Mouse (Mus musculus) MEL (cell line): ENCODE measurements at regions not wholly inside any gene's neighbourhood (a gene's known extent, or its start where the extent isn't known, plus 50 kb on each side); places are given as distances from the start of the nearest gene placed in this dataset.

Experiments
- DNase-seq: peaks from one replicate; pipeline ENCODE4 v3.0.0; 2011; ENCODE audit warnings: low read depth, low spot score
- H3K27ac ChIP-seq: 2 replicates; pipeline ENCODE4 v1.5.1; 2012; ENCODE audit warnings: low read depth, mild to moderate bottlenecking, control low read depth, low read length, moderate library complexity; ENCODE audit not compliant: control insufficient read depth
- H3K27me3 ChIP-seq, 2 experiments: fragments of 150-350 bp in 1 of 2; sonication (generic) in 1 of 2; 2 replicates each; pipeline ENCODE4 v1.6.1; 2012; ENCODE audit warnings: low read length in 2 of 2, mild to moderate bottlenecking in 2 of 2, improper control_type of control experiment in 1 of 2, moderate library complexity in 1 of 2; ENCODE audit not compliant: insufficient read depth in 2 of 2, control insufficient read depth in 1 of 2
- H3K36me3 ChIP-seq, 2 experiments: 2 replicates each; pipeline ENCODE4 v1.6.1; 2012 to 2014; ENCODE audit warnings: low read length in 2 of 2, improper control_type of control experiment in 1 of 2, inconsistent platforms in 1 of 2, mild to moderate bottlenecking in 1 of 2; ENCODE audit not compliant: insufficient read depth in 2 of 2, control insufficient read depth in 1 of 2
- H3K4me1 ChIP-seq, 2 experiments: fragments of 150-350 bp in 1 of 2; sonication (generic) in 1 of 2; 2 replicates each; pipeline ENCODE4 v1.6.1; 2012; ENCODE audit warnings: low read length in 2 of 2, improper control_type of control experiment in 1 of 2, mild to moderate bottlenecking in 1 of 2; ENCODE audit not compliant: insufficient read depth in 2 of 2, control insufficient read depth in 1 of 2
- H3K4me3 ChIP-seq, 2 experiments: fragments of 150-350 bp in 1 of 2; sonication (generic) in 1 of 2; 2 replicates each; pipeline ENCODE4 v1.5.1; 2012; ENCODE audit warnings: low read depth in 2 of 2, low read length in 2 of 2, mild to moderate bottlenecking in 2 of 2, moderate library complexity in 2 of 2, control low read depth in 1 of 2, improper control_type of control experiment in 1 of 2; ENCODE audit not compliant: control insufficient read depth in 1 of 2, insufficient read depth in 1 of 2
- H3K79me2 ChIP-seq: 2 replicates; pipeline ENCODE4 v1.6.1; 2012; ENCODE audit warnings: mild to moderate bottlenecking, low read length, moderate library complexity; ENCODE audit not compliant: control insufficient read depth, poor library complexity, insufficient read depth
- H3K9ac ChIP-seq: 2 replicates; pipeline ENCODE4 v1.6.1; 2012; ENCODE audit warnings: low read depth, mild to moderate bottlenecking, control low read depth, low read length, moderate library complexity; ENCODE audit not compliant: control insufficient read depth, poor library complexity, severe bottlenecking
- H3K9me3 ChIP-seq: fragments of 150-350 bp; sonication (generic); replicated peaks from 2 replicates; pipeline ENCODE4 v1.6.1; 2012; ENCODE audit warnings: mild to moderate bottlenecking, low read length, improper control_type of control experiment, moderate library complexity; ENCODE audit not compliant: insufficient read depth
- BHLHE40 ChIP-seq: IDR thresholded peaks from 2 replicates; pipeline ENCODE4 v1.6.1; 2012; ENCODE audit warnings: low read depth, mild to moderate bottlenecking, inconsistent platforms, low read length, improper control_type of control experiment, borderline replicate concordance
- CHD1 ChIP-seq: IDR thresholded peaks from 2 replicates; pipeline ENCODE4 v1.6.1; 2012; ENCODE audit warnings: low read depth, mild to moderate bottlenecking, inconsistent platforms, low read length, improper control_type of control experiment
- CHD2 ChIP-seq: IDR thresholded peaks from 2 replicates; pipeline ENCODE4 v1.6.1; 2011; ENCODE audit warnings: low read length, improper control_type of control experiment
- ELF1 ChIP-seq: IDR thresholded peaks from 2 replicates; pipeline ENCODE4 v1.6.1; 2014; ENCODE audit warnings: low read depth, mild to moderate bottlenecking, inconsistent platforms, low read length, improper control_type of control experiment, moderate library complexity
- EP300 ChIP-seq, 2 experiments: IDR thresholded peaks; 2 replicates each; pipeline ENCODE4 v1.6.1; 2011; ENCODE audit warnings: improper control_type of control experiment in 2 of 2, low read length in 2 of 2, low read depth in 1 of 2, mild to moderate bottlenecking in 1 of 2
- ETS1 ChIP-seq: IDR thresholded peaks from 2 replicates; pipeline ENCODE4 v1.6.1; 2012; ENCODE audit warnings: low read depth, mild to moderate bottlenecking, inconsistent platforms, low read length, improper control_type of control experiment, moderate library complexity
- GABPA ChIP-seq: IDR thresholded peaks from 2 replicates; pipeline ENCODE4 v1.6.1; 2012; ENCODE audit warnings: low read depth, mild to moderate bottlenecking, inconsistent platforms, low read length, improper control_type of control experiment, moderate library complexity
- GATA1 ChIP-seq: IDR thresholded peaks from 2 replicates; pipeline ENCODE4 v1.6.1; 2011; ENCODE audit warnings: low read depth, low read length, improper control_type of control experiment
- JUND ChIP-seq: IDR thresholded peaks from 2 replicates; pipeline ENCODE4 v1.6.1; 2011; ENCODE audit warnings: low read depth, mild to moderate bottlenecking, improper control_type of control experiment, low read length
- KAT2A ChIP-seq: conservative IDR thresholded peaks from 2 replicates; pipeline ENCODE4 v1.6.1; 2012; ENCODE audit warnings: low read depth, low read length, improper control_type of control experiment, inconsistent platforms
- MAFK ChIP-seq: IDR thresholded peaks from 2 replicates; pipeline ENCODE4 v1.6.1; 2011; ENCODE audit warnings: low read depth, mild to moderate bottlenecking, low read length, improper control_type of control experiment, borderline replicate concordance
- MAZ ChIP-seq: IDR thresholded peaks from 2 replicates; pipeline ENCODE4 v1.6.1; 2012; ENCODE audit warnings: low read depth, mild to moderate bottlenecking, inconsistent platforms, low read length, improper control_type of control experiment
- MEF2A ChIP-seq: IDR thresholded peaks from 2 replicates; pipeline ENCODE4 v1.6.1; 2014; ENCODE audit warnings: low read depth, mild to moderate bottlenecking, inconsistent platforms, low read length, improper control_type of control experiment; ENCODE audit not compliant: poor library complexity, insufficient replicate concordance, severe bottlenecking; ENCODE audit errors: extremely low read depth
- MXI1 ChIP-seq: IDR thresholded peaks from 2 replicates; pipeline ENCODE4 v1.6.1; 2011; ENCODE audit warnings: mild to moderate bottlenecking, low read depth, low read length, improper control_type of control experiment
- MYB ChIP-seq: IDR thresholded peaks from 2 replicates; pipeline ENCODE4 v1.6.1; 2011; ENCODE audit warnings: mild to moderate bottlenecking, low read depth, low read length, improper control_type of control experiment
- NELFE ChIP-seq: IDR thresholded peaks from 2 replicates; pipeline ENCODE4 v1.6.1; 2011; ENCODE audit warnings: low read depth, low read length, improper control_type of control experiment
- NRF1 ChIP-seq: IDR thresholded peaks from 2 replicates; pipeline ENCODE4 v1.6.1; 2014; ENCODE audit warnings: low read depth, mild to moderate bottlenecking, inconsistent platforms, low read length, improper control_type of control experiment, moderate library complexity; ENCODE audit not compliant: poor library complexity, insufficient read depth, severe bottlenecking
- POLR2A ChIP-seq, 2 experiments: IDR thresholded peaks; 2 replicates each; pipeline ENCODE4 v1.6.1; 2011 to 2012; ENCODE audit warnings: low read length in 2 of 2, mild to moderate bottlenecking in 2 of 2, control low read depth in 1 of 2, improper control_type of control experiment in 1 of 2, low read depth in 1 of 2, moderate library complexity in 1 of 2; ENCODE audit not compliant: control insufficient read depth in 1 of 2, insufficient read depth in 1 of 2, poor library complexity in 1 of 2
- POLR2AphosphoS2 ChIP-seq: IDR thresholded peaks from 2 replicates; pipeline ENCODE4 v1.6.1; 2011; ENCODE audit warnings: low read length, improper control_type of control experiment
- POLR2AphosphoS5 ChIP-seq: IDR thresholded peaks from 2 replicates; pipeline ENCODE4 v1.6.1; 2012; ENCODE audit warnings: low read depth, borderline replicate concordance, mild to moderate bottlenecking, inconsistent platforms, low read length, moderate library complexity, mixed read lengths
- RAD21 ChIP-seq: IDR thresholded peaks from 2 replicates; pipeline ENCODE4 v1.6.1; 2011; ENCODE audit warnings: mild to moderate bottlenecking, low read depth, low read length, improper control_type of control experiment
- RCOR1 ChIP-seq: IDR thresholded peaks from 2 replicates; pipeline ENCODE4 v1.6.1; 2012; ENCODE audit warnings: low read depth, mild to moderate bottlenecking, inconsistent platforms, low read length, improper control_type of control experiment
- SMC3 ChIP-seq: IDR thresholded peaks from 2 replicates; pipeline ENCODE4 v1.6.1; 2011; ENCODE audit warnings: low read depth, low read length, improper control_type of control experiment
- TAL1 ChIP-seq: IDR thresholded peaks from 2 replicates; pipeline ENCODE4 v1.6.1; 2012; ENCODE audit warnings: mild to moderate bottlenecking, inconsistent platforms, low read length, moderate library complexity, mixed read lengths
- TBP ChIP-seq: IDR thresholded peaks from 2 replicates; pipeline ENCODE4 v1.8.0; 2011; ENCODE audit warnings: low read depth, low read length, improper control_type of control experiment
- TCF12 ChIP-seq: IDR thresholded peaks from 2 replicates; pipeline ENCODE4 v1.6.1; 2014; ENCODE audit warnings: low read depth, mild to moderate bottlenecking, inconsistent platforms, low read length, improper control_type of control experiment, moderate library complexity
- USF1 ChIP-seq: IDR thresholded peaks from 2 replicates; pipeline ENCODE4 v1.6.1; 2014; ENCODE audit warnings: low read depth, mild to moderate bottlenecking, inconsistent platforms, low read length, improper control_type of control experiment, moderate library complexity
- USF2 ChIP-seq, 2 experiments: IDR thresholded peaks; 2 replicates each; pipeline ENCODE4 v1.6.1; 2011 to 2012; ENCODE audit warnings: improper control_type of control experiment in 2 of 2, low read length in 2 of 2, borderline replicate concordance in 1 of 2, inconsistent platforms in 1 of 2, low read depth in 1 of 2, mild to moderate bottlenecking in 1 of 2; ENCODE audit not compliant: insufficient read depth in 1 of 2
- ZC3H11A ChIP-seq: IDR thresholded peaks from 2 replicates; pipeline ENCODE4 v1.6.1; 2012; ENCODE audit warnings: low read depth, mild to moderate bottlenecking, inconsistent platforms, low read length, improper control_type of control experiment
- ZNF384 ChIP-seq: IDR thresholded peaks from 2 replicates; pipeline ENCODE4 v1.6.1; 2012; ENCODE audit warnings: low read depth, mild to moderate bottlenecking, inconsistent platforms, low read length, improper control_type of control experiment

- no peak overlapping the region for H3K4me3 ChIP-seq
- no peaks in the 10 kb centered on the region for H3K27me3 ChIP-seq
- H3K27ac ChIP-seq = no peak overlapping the region
- DNase-seq = no peak
- H3K79me2 ChIP-seq = no peaks in the 10 kb centered on the region
- H3K9ac ChIP-seq = no peak overlapping the region
- H3K9me3 ChIP-seq = no peaks in the 10 kb centered on the region
- peaks cover 0 to 9% of the 10 kb centered on the region in 2 experiments; a peak in 2 of 4 replicates for H3K36me3 ChIP-seq
- TF ChIP-seq JUND (no peak), MEF2A (no peak), POLR2A (IDR thresholded peaks at IDR 0.05; ENCODE audit: control insufficient read depth in 1 of 2, insufficient read depth in 1 of 2, low read depth in 1 of 2, low read length in 2 of 2, poor library complexity in 1 of 2) (no peak), MAFK (no peak), RAD21 (no peak), KAT2A (no peak), NRF1 (no peak), EP300 (IDR thresholded peaks at IDR 0.05; ENCODE audit: low read depth in 1 of 2, low read length in 2 of 2) (no peak), MXI1 (no peak), TBP (no peak), POLR2AphosphoS5 (no peak), GABPA (no peak), ETS1 (no peak), USF2 (IDR thresholded peaks at IDR 0.05; ENCODE audit: borderline replicate concordance in 1 of 2, insufficient read depth in 1 of 2, low read depth in 1 of 2, low read length in 2 of 2) (no peak), RCOR1 (no peak), ELF1 (no peak)
- peaks cover 2 to 10% of the 10 kb centered on the region in 2 experiments; a peak in 3 of 4 replicates for H3K4me1 ChIP-seq
These were observed 893.1 kb upstream of the Tenm2 start for GRCm38 (mm10) chr11:38128851-38129250.

GRCm38 (mm10) chr11:38123789-38124330 lies 888.1 kb upstream of the Tenm2 start:
- no peak overlapping the region for H3K9ac ChIP-seq
- H3K27ac ChIP-seq = peak overlapping the region; percentile 76
- peaks cover 9 to 28% of the 10 kb centered on the region in 2 experiments for H3K4me1 ChIP-seq
- no peaks in the 10 kb centered on the region for H3K27me3 ChIP-seq
- DNase-seq = peak; percentile 82
- H3K79me2 ChIP-seq = no peaks in the 10 kb centered on the region
- peaks cover 0 to 24% of the 10 kb centered on the region in 2 experiments; a peak in 2 of 4 replicates for H3K36me3 ChIP-seq
- H3K4me3 ChIP-seq = no peak overlapping the region
- H3K9me3 ChIP-seq = no peaks in the 10 kb centered on the region
- no peak for TF ChIP-seq KAT2A
- 0 out of 2 replicates have a peak, but pooled peaks have one; percentile 24 for TF ChIP-seq CHD2
- TF ChIP-seq RCOR1 = peak; percentile 91
- TF ChIP-seq MXI1 = no peak
- peak; percentile 99 for TF ChIP-seq GATA1
- no peak for TF ChIP-seq SMC3
- 0 out of 2 replicates have a peak, but pooled peaks have one; percentile 5 for TF ChIP-seq ELF1
- TF ChIP-seq USF1 = peak; percentile 69
- TF ChIP-seq POLR2AphosphoS2 = no peak
- TF ChIP-seq NELFE = no peak
- TF ChIP-seq MAZ = no peak
- peak; percentile 97 for TF ChIP-seq ZNF384
- TF ChIP-seq CHD1 = no peak
- peak; percentile 96 for TF ChIP-seq TCF12
- no peak for TF ChIP-seq NRF1
- peak; percentile 44; the same call in 1 of the 2 replicates for TF ChIP-seq BHLHE40
- TF ChIP-seq RAD21 = no peak
- 0 out of 2 replicates have a peak, but pooled peaks have one; percentile 31 for TF ChIP-seq TBP
- peak; percentile 77 for TF ChIP-seq MYB
- TF ChIP-seq ZC3H11A = no peak
- no peak for TF ChIP-seq GABPA
- peak; percentile 97 to 98 for TF ChIP-seq EP300 (IDR thresholded peaks at IDR 0.05; ENCODE audit: low read depth in 1 of 2, low read length in 2 of 2)
- peak; percentile 38 for TF ChIP-seq TAL1
